Mouse (Mus musculus) forebrain, embryonic 16.5 days (tissue): ENCODE data around the gene Slx4ip. TPM values are rescaled to one million over a fixed set of nuclear protein-coding genes. Genes with fewer than 3 reads are reported as not detected.
A peak's percentile ranks its signal among the peaks of the same experiment; 100 is the strongest.

ENCODE experiments used
- ATAC-seq: fragments of 200-750 bp; cut with Nextera tagmentation; 2 replicates; pipeline ENCODE4 v1.8.0; 2017; ENCODE audit warnings: mild to moderate bottlenecking, moderate library complexity
- H3K27ac ChIP-seq: fragments of 300-500 bp; sonication (generic); 2 replicates; pipeline ENCODE4 v1.5.1; 2014; ENCODE audit warnings: low read length, control low read depth
- H3K27me3 ChIP-seq: fragments of 300-500 bp; sonication (generic); replicated peaks from 2 replicates; pipeline ENCODE4 v1.6.1; 2014; ENCODE audit warnings: low read length; ENCODE audit not compliant: control insufficient read depth, insufficient read depth
- H3K36me3 ChIP-seq: fragments of 300-500 bp; sonication (generic); 2 replicates; pipeline ENCODE4 v1.6.1; 2014; ENCODE audit not compliant: control insufficient read depth, insufficient read depth
- H3K4me1 ChIP-seq: fragments of 300-500 bp; sonication (generic); replicated peaks from 2 replicates; pipeline ENCODE4 v1.6.1; 2014; ENCODE audit warnings: low read length; ENCODE audit not compliant: control insufficient read depth, insufficient read depth
- H3K4me2 ChIP-seq: fragments of 300-500 bp; sonication (generic); 2 replicates; pipeline ENCODE4 v1.6.1; 2014; ENCODE audit warnings: mild to moderate bottlenecking, low read length, control low read depth
- H3K4me3 ChIP-seq: fragments of 300-500 bp; sonication (generic); replicated peaks from 2 replicates; pipeline ENCODE4 v1.5.1; 2014; ENCODE audit warnings: mild to moderate bottlenecking, low read length, control low read depth
- H3K9ac ChIP-seq: fragments of 300-500 bp; sonication (generic); replicated peaks from 2 replicates; pipeline ENCODE4 v1.6.1; 2014; ENCODE audit warnings: low read depth, low read length, control low read depth
- H3K9me3 ChIP-seq: fragments of 300-500 bp; sonication (generic); 2 replicates; pipeline ENCODE4 v1.6.1; 2016; ENCODE audit warnings: low read length; ENCODE audit not compliant: control insufficient read depth
- WGBS: fragments of 180-500 bp; shearing (Covaris S2); extraction: QIAGEN DNeasy Blood & Tissue Kit; methylation state at CpG from one replicate; pipeline ENCODE4 v1.1.7; 2014; 5-methylcytosine and 5-hydroxymethylcytosine counted together
- polyA plus RNA-seq: library from polyadenylated mRNA; unstranded; fragments of >200 nt; fragmentation: Nextera tagmentation; extraction: Ambion mirVana; gene quantifications from 2 replicates; pipeline ENCODE4 v1.2.1, GENCODE M21; 2015

Slx4ip gene
- polyA plus RNA-seq, 1 experiment from 2014 or later: 12.4 TPM

DNA sequence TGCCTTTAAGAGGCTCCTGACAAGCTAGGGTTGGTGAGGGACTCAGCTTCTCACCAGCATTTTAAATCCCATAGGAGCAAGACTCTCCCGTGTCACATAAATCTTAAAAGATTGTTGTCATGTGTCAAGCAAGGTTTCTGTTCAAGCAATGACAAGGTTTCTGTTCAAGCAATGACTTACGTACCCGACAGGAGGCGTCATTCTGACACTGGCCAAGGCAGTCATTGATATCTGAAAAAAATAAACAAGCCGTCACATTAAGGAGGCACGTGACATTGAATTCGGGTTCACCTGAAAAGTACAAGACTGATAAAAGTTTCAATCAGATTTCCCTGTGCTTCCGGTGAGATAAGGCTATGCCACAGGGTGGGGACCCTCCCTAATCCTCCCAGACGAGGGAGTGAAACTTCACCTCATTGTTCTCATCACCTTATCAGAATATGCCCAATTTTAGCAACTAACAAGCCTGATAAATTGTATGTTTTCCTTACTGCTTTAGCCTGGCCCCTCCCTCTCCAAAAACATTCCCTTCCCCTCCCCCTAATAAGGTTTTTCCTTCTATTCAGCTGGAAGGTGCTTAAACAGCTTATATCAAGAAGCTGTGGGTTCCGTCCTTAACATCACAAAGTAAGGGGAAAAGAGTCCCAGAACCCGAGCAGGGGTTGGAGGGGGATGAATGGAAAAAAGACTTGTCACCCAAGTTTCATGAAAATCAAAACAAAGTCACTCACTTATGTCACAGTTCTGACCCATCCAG, 200.9 kb downstream of the Slx4ip start:
- 0 out of 2 replicates have a peak, but pooled peaks have one; percentile 1 for ATAC-seq
- Histone ChIP-seq H3K9ac (no peak overlapping the region), H3K4me2 (no peak overlapping the region), H3K4me1 (peaks cover 13% of the 10 kb centered on the region), H3K27me3 (no peaks in the 10 kb centered on the region), H3K4me3 (no peak overlapping the region), H3K27ac (no peak overlapping the region), H3K9me3 (no peaks in the 10 kb centered on the region), H3K36me3 (no peaks in the 10 kb centered on the region)
- WGBS: 54% methylated on average over 11 of the region's 11 CpGs

- no peaks in the 10 kb centered on the region for H3K27me3 ChIP-seq
- H3K27ac ChIP-seq: no peak overlapping the region
- H3K4me3 ChIP-seq: no peak overlapping the region
- 10% methylated on average over 10 of the region's 10 CpGs for whole genome bisulfite sequencing
- H3K4me1 ChIP-seq: peaks cover 13% of the 10 kb centered on the region
- no peak overlapping the region for H3K9ac ChIP-seq
- no peak overlapping the region for H3K4me2 ChIP-seq
- no peaks in the 10 kb centered on the region for H3K36me3 ChIP-seq
- H3K9me3 ChIP-seq: no peaks in the 10 kb centered on the region
- ATAC-seq: peak; percentile 75
These were observed 201.7 kb downstream of the Slx4ip start for GRCm38 (mm10) chr2:137092523-137093297.

DNA sequence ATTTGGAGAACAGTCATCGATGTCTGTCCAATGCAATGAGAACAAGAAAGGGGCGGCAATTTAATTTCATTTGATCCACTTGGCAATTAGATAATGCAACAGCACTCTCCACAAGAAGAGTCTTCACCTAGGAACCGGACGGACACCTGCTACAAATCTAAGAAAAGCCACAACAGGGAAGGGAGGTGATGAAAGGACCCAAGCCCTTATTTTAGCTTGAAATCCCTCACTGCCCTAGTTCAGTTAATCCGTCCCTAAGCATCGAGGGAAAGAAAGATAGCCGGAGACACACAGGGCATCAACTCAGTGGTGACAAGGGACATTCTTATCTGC, 202.2 kb downstream of the Slx4ip start:
- Histone ChIP-seq H3K4me3 (no peak overlapping the region), H3K4me2 (no peak overlapping the region), H3K27me3 (no peaks in the 10 kb centered on the region), H3K36me3 (no peaks in the 10 kb centered on the region), H3K27ac (no peak overlapping the region), H3K9ac (no peak overlapping the region), H3K4me1 (peaks cover 13% of the 10 kb centered on the region), H3K9me3 (no peaks in the 10 kb centered on the region)
- WGBS: 20% methylated on average over 7 of the region's 7 CpGs
- no peak for ATAC-seq

GRCm38 (mm10) chr2:137094301-137094700, 203.3 kb downstream of the Slx4ip start:
- H3K27me3 ChIP-seq: no peaks in the 10 kb centered on the region
- no peak overlapping the region for H3K27ac ChIP-seq
- WGBS: 51% methylated on average over 8 of the region's 8 CpGs
- no peaks in the 10 kb centered on the region for H3K36me3 ChIP-seq
- H3K4me3 ChIP-seq: no peak overlapping the region
- peaks cover 18% of the 10 kb centered on the region for H3K4me1 ChIP-seq
- no peaks in the 10 kb centered on the region for H3K9me3 ChIP-seq
- ATAC-seq: no peak
- no peak overlapping the region for H3K4me2 ChIP-seq
- no peak overlapping the region for H3K9ac ChIP-seq

DNA sequence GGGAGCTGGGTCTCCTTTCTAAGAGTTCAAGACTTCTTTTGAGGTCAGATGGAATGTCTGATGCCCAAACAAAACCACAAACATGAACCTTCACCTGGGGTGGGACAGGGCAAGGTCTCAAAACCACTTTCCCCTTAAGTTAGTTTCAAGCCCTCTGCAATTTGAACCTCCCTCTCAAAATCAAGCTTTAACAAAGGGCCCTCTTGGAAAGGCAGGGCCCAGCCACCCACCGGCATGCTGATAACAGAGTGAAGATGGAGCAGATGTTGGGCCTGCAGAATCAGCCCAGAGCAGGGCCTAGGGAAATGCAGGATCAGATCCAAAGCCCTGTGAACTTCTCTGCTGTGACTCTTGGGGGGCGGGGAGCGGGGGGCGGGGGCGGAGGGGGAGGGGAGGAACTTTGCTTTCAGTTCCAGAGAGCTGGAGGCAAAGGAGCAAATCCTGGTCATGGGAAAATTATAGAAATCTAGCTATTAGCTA, 206.0 kb downstream of the Slx4ip start:
- Histone ChIP-seq H3K36me3 (no peaks in the 10 kb centered on the region), H3K9me3 (no peaks in the 10 kb centered on the region), H3K27me3 (no peaks in the 10 kb centered on the region), H3K4me2 (no peak overlapping the region), H3K4me3 (no peak overlapping the region), H3K27ac (no peak overlapping the region), H3K9ac (no peak overlapping the region), H3K4me1 (peaks cover 17% of the 10 kb centered on the region)
- 6% methylated on average over 5 of the region's 5 CpGs for WGBS
- ATAC-seq: no peak

DNA sequence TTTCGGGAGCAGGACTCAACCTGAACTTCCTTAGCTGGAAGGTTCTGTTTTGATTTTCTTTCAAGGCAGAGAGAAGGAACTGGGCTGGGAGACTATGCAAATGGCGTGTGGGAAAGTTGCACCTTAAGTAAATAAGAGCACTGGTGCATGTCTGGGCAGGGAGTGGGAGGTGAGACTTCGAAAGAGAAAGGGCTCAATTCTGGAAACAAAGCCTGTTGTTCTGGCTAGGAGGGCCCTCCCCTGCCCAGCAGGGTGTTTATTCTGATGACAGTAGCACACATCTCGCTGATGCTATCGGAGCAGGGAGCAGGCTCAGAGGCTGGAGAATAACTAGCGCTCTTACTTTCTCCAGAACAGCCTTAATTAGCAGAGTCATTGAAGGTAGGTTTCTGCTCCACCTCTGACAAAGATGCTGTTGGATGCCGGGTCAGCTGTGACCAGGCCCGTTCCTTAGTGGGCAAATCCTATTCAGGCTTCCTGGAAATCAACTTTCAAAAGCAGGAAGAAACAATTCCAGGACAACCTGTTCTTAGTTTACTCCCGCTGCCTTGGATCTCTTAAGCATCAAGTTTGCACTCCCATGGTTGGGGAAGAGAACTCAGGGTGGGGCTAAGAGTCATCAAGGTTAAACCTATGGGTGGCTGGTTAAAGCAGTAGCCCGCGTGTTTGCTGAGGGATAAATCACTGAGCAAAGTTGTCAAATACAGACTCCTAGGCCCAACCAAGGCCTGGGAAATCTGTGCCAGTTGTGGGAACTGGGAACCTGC, 207.4 kb downstream of the Slx4ip start:
- no peaks in the 10 kb centered on the region for H3K9me3 ChIP-seq

GRCm38 (mm10) chr2:137099211-137099734, 208.3 kb downstream of the Slx4ip start:
- no peak for ATAC-seq

More for the DNA sequence above, 207.4 kb downstream of the Slx4ip start:
- 27% methylated on average over 11 of the region's 11 CpGs for WGBS
- H3K27me3 ChIP-seq: no peaks in the 10 kb centered on the region
- H3K4me1 ChIP-seq: peaks cover 5% of the 10 kb centered on the region
- H3K9ac ChIP-seq: no peak overlapping the region
- no peak overlapping the region for H3K4me2 ChIP-seq
- no peak overlapping the region for H3K4me3 ChIP-seq
- no peak for ATAC-seq
- no peak overlapping the region for H3K27ac ChIP-seq
- H3K36me3 ChIP-seq: no peaks in the 10 kb centered on the region

GRCm38 (mm10) chr2:137101074-137101473, 210.1 kb downstream of the Slx4ip start:
- Histone ChIP-seq H3K4me2 (no peak overlapping the region), H3K27me3 (no peaks in the 10 kb centered on the region), H3K4me3 (no peak overlapping the region), H3K27ac (no peak overlapping the region), H3K4me1 (peaks cover 5% of the 10 kb centered on the region; the same call in 1 of the 2 replicates), H3K36me3 (no peaks in the 10 kb centered on the region), H3K9ac (no peak overlapping the region), H3K9me3 (no peaks in the 10 kb centered on the region)
- ATAC-seq: peak; percentile 65
- 38% methylated on average over 5 of the region's 5 CpGs for WGBS

More at GRCm38 (mm10) chr2:137099211-137099734, 208.3 kb downstream of the Slx4ip start:
- Histone ChIP-seq H3K36me3 (no peaks in the 10 kb centered on the region), H3K9me3 (no peaks in the 10 kb centered on the region), H3K4me3 (no peak overlapping the region), H3K4me1 (peaks cover 5% of the 10 kb centered on the region; the same call in 1 of the 2 replicates), H3K27ac (no peak overlapping the region), H3K27me3 (no peaks in the 10 kb centered on the region), H3K9ac (no peak overlapping the region), H3K4me2 (no peak overlapping the region)
- WGBS: 7% methylated on average over 6 of the region's 6 CpGs

- whole genome bisulfite sequencing: 63% methylated on average over 4 of the region's 4 CpGs
- no peak overlapping the region for H3K4me3 ChIP-seq
- H3K36me3 ChIP-seq: no peaks in the 10 kb centered on the region
- H3K4me2 ChIP-seq: no peak overlapping the region
- H3K9ac ChIP-seq: no peak overlapping the region
- no peaks in the 10 kb centered on the region for H3K9me3 ChIP-seq
- H3K27me3 ChIP-seq: peaks cover 6% of the 10 kb centered on the region
- H3K4me1 ChIP-seq: peaks cover 20% of the 10 kb centered on the region
- no peak for ATAC-seq
- no peak overlapping the region for H3K27ac ChIP-seq
These were observed 216.2 kb downstream of the Slx4ip start for GRCm38 (mm10) chr2:137107203-137107602.
